Mouse (Mus musculus) forebrain, embryonic 12.5 days (tissue): Measurements from ENCODE around the gene Znrf1. TPM values are rescaled to one million over a fixed set of nuclear protein-coding genes. Genes with fewer than 3 reads are reported as not detected.

Experiments
- ATAC-seq: fragments of 200-750 bp; cut with Nextera tagmentation; 2 replicates; pipeline ENCODE4 v1.8.0; 2017; ENCODE audit warnings: moderate TSS enrichment; ENCODE audit not compliant: low FRiP score
- H3K27ac ChIP-seq: fragments of 300-500 bp; sonication (generic); 2 replicates; pipeline ENCODE4 v1.5.1; 2016; ENCODE audit warnings: mild to moderate bottlenecking
- H3K27me3 ChIP-seq: fragments of 300-500 bp; sonication (generic); 2 replicates; pipeline ENCODE4 v1.6.1; 2016; ENCODE audit warnings: mild to moderate bottlenecking
- H3K36me3 ChIP-seq: fragments of 300-500 bp; sonication (generic); replicated peaks from 2 replicates; pipeline ENCODE4 v1.6.1; 2016; ENCODE audit warnings: mild to moderate bottlenecking
- H3K4me1 ChIP-seq: fragments of 300-500 bp; sonication (generic); 2 replicates; pipeline ENCODE4 v1.6.1; 2016
- H3K4me2 ChIP-seq: fragments of 300-500 bp; sonication (generic); 2 replicates; pipeline ENCODE4 v1.6.1; 2016; ENCODE audit warnings: mild to moderate bottlenecking, moderate library complexity
- H3K4me3 ChIP-seq: fragments of 300-500 bp; sonication (generic); replicated peaks from 2 replicates; pipeline ENCODE4 v1.5.1; 2016; ENCODE audit warnings: mild to moderate bottlenecking
- H3K9ac ChIP-seq: fragments of 300-500 bp; sonication (generic); 2 replicates; pipeline ENCODE4 v1.6.1; 2016; ENCODE audit warnings: mild to moderate bottlenecking
- H3K9me3 ChIP-seq: fragments of 300-500 bp; sonication (generic); 2 replicates; pipeline ENCODE4 v1.6.1; 2016
- WGBS: fragments of 180-500 bp; shearing (Covaris S2); methylation state at CpG from one replicate; pipeline ENCODE4 v1.1.7; 2016; 5-methylcytosine and 5-hydroxymethylcytosine counted together
- polyA plus RNA-seq: library from polyadenylated mRNA; unstranded; fragments of >200 nt; fragmentation: Nextera tagmentation; extraction: Ambion mirVana; gene quantifications from 2 replicates; pipeline ENCODE4 v1.2.1, GENCODE M21; 2016

The Znrf1 gene
- polyA plus RNA-seq, 1 experiment from 2014 or later = 73.8 TPM

DNA sequence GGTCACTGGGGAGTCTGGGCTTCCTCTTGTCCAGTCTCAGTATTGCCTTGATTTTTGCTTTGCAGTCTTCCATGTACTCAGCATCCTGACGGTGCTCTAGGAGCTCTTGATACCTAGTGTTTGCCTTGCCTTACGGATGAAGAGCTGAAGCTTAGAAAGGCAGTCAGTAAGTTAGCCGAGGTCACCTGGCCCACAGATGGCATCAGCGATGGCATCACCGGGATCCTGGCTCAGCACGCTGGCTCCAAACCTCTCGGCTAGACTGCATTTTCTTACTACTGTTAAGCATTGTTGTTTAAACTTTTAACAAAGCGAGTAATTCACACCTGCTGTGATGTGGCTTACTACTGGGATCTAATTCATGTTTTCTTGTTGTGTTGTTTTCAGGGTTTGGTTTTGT is 22.5 kb upstream of the Znrf1 start:
- 78% methylated on average over 8 of the region's 8 CpGs for WGBS
- H3K9ac ChIP-seq = no peak overlapping the region
- no peak overlapping the region for H3K4me3 ChIP-seq
- H3K4me1 ChIP-seq = 0 out of 2 replicates have a peak, but pooled peaks cover 5% of the 10 kb centered on the region
- no peaks in the 10 kb centered on the region for H3K36me3 ChIP-seq
- ATAC-seq = no peak
- no peaks in the 10 kb centered on the region for H3K27me3 ChIP-seq
- no peak overlapping the region for H3K4me2 ChIP-seq
- H3K9me3 ChIP-seq = no peaks in the 10 kb centered on the region
- no peak overlapping the region for H3K27ac ChIP-seq

DNA sequence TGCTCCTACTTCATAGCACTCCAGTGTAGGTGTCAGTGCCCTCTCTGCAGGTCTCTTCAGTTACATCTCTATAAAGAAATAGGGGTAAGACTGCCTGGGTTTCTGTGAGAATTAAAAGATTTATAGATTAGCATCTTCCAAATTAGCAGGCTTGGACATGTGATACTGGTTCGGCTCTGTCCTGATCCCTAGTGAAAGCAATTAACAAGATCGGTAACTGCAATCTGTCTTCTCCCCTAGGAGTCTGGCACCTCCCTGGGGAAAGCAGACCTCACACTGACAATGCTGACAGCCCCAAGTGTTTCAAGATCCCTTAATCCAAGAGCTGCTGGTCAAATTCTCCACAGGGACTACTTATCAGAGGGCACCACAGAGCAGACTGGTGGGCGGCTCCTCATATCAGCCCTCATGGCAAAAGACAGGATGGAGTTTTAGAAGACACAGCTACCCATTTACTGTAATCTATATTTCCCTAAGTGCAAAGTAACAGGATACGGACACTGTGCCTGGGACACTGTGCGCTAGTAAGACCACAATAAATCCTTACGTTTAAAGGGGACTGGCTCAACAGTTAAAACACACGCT is 19.4 kb upstream of the Znrf1 start:
- H3K9me3 ChIP-seq = no peaks in the 10 kb centered on the region
- no peak overlapping the region for H3K4me3 ChIP-seq
- WGBS = 85% methylated on average over 7 of the region's 7 CpGs
- no peak for ATAC-seq
- no peaks in the 10 kb centered on the region for H3K27me3 ChIP-seq
- H3K36me3 ChIP-seq = no peaks in the 10 kb centered on the region
- peaks cover 14% of the 10 kb centered on the region for H3K4me1 ChIP-seq
- no peak overlapping the region for H3K9ac ChIP-seq
- no peak overlapping the region for H3K27ac ChIP-seq
- H3K4me2 ChIP-seq = no peak overlapping the region

DNA sequence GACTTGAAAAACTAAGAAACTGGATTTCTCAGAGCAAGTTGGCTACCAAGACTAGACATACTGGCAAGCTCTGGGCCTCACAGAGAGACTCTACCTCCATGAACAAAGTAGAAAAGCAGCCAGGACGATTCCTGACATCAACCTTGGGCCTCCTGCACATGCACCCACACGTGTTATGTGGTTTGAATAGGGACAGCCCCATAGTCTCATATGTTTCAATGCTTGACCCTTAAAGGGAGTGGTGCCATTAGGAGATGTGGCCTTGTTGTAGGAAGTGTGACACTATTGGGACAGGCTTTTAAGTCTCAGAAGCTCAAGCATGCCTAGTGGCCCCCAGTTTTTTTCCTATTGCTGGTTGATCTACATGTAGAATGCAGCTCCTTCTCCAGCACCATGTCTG is 18.4 kb upstream of the Znrf1 start:
- no peaks in the 10 kb centered on the region for H3K27me3 ChIP-seq
- no peaks in the 10 kb centered on the region for H3K36me3 ChIP-seq
- no peak overlapping the region for H3K4me3 ChIP-seq
- H3K9me3 ChIP-seq = no peaks in the 10 kb centered on the region
- no peak for ATAC-seq
- H3K4me1 ChIP-seq = peaks cover 14% of the 10 kb centered on the region
- no peak overlapping the region for H3K27ac ChIP-seq
- no peak overlapping the region for H3K9ac ChIP-seq
- 94% methylated on average over 2 of the region's 2 CpGs for WGBS
- no peak overlapping the region for H3K4me2 ChIP-seq

DNA sequence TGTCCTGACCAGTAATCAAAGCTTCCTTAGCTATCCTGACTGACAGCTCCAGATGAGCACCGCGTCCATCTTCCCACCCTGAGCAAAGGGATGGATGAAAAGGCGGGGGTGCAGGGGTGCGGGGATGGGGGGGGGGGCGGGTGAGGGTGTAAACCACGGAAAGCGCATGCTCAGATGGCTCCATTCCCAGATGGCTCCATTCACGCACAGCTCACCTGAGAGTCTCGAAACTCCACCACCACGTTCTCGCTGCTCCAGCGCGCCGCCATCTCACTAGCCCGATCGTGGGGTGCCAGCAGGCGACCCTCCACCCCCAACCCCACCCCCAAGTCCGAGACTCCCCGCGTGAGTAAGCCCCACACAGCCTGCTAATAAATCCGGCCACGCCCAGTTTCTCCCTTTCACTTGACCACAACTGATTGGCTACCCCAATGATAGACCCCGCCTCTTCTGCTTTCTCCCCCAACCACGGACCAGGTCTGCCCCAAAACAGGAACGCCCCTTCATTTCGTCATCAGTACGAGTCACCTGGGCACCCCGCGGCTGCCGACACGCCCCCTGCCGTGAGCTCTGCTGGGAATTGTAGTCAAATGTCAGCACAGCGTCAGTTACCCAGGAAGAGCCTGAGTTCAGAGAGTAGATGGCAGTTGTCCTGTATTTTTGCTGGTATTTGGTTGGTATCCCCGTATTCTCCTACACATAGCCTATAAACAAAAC is 14.0 kb upstream of the Znrf1 start, which contains the start of gene Wdr59:
Gene Wdr59 (minus strand): TSS at position 380 of the 717 bp plus-strand sequence.
- Histone ChIP-seq H3K4me3 (peak within 1 kb of the TSS; percentile 61), H3K27me3 (no peaks in the 10 kb centered on the region), H3K4me1 (peaks cover 11% of the 10 kb centered on the region), H3K36me3 (no peaks in the 10 kb centered on the region), H3K9ac (peak within 1 kb of the TSS; percentile 44), H3K27ac (no peak within 1 kb of the TSS), H3K9me3 (no peaks in the 10 kb centered on the region), H3K4me2 (peak within 1 kb of the TSS; percentile 73)
- under 1% methylated on average over 34 of the region's 34 CpGs for WGBS
- peak; percentile 99 for ATAC-seq

DNA sequence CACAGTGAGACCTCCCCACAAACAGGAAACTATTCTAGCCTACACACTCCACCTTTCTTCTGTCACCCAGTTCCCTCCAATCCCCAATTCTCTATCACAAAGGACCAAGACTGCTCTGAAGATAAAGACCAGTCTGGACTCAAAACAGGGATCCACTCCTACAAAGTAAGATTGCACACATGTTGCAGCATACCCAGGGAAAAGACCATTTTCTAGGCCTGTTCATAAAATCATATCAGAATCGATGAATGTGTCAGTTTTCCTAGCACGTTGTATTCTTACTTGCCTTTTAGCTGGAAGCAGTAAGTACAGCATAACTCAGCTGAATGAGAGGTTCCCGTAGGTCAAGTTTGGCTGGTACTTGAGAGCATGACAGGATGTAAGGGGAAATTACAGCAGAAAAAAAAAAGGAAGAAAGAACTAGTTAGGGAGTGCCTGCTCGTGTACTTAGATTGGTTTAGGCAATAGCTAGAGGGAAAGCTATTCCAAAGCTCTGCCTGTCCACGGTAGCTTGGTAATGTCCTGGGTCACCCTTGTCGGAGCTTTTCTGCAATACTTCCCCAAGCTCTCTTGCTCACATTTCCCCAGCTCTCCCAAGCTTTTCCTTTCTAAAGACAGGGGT is 9.4 kb upstream of the Znrf1 start:
- Histone ChIP-seq H3K4me3 (no peak overlapping the region), H3K4me2 (no peak overlapping the region), H3K9me3 (no peaks in the 10 kb centered on the region), H3K9ac (no peak overlapping the region), H3K36me3 (no peaks in the 10 kb centered on the region), H3K27me3 (no peaks in the 10 kb centered on the region), H3K27ac (no peak overlapping the region), H3K4me1 (peaks cover under 1% of the 10 kb centered on the region)
- no peak for ATAC-seq
- 83% methylated on average over 6 of the region's 6 CpGs for WGBS

DNA sequence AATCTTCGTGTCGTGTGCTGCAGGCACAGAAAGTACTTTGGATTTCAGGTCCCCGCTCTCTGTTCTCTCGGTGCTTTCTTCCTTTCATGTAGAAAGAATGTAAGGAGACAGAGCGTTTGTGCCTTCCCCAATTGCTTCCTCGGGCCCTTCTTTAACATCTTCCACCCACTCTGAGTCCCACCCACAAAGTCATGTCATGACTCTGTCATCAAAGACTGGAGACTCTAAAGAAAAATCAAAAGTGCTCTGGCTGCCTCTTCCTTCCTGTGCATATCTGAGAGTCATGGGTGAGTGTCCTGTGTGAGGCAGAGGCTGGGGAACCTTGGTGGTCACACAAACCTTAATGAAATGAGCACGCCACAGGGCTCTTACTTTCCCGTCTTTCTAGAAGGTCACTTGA is 8.7 kb upstream of the Znrf1 start:
- WGBS = 79% methylated on average over 8 of the region's 8 CpGs
- no peaks in the 10 kb centered on the region for H3K4me1 ChIP-seq
- H3K4me2 ChIP-seq = no peak overlapping the region
- no peaks in the 10 kb centered on the region for H3K9me3 ChIP-seq
- no peaks in the 10 kb centered on the region for H3K27me3 ChIP-seq
- no peak overlapping the region for H3K9ac ChIP-seq
- no peak for ATAC-seq
- no peak overlapping the region for H3K4me3 ChIP-seq
- H3K36me3 ChIP-seq = no peaks in the 10 kb centered on the region
- no peak overlapping the region for H3K27ac ChIP-seq

DNA sequence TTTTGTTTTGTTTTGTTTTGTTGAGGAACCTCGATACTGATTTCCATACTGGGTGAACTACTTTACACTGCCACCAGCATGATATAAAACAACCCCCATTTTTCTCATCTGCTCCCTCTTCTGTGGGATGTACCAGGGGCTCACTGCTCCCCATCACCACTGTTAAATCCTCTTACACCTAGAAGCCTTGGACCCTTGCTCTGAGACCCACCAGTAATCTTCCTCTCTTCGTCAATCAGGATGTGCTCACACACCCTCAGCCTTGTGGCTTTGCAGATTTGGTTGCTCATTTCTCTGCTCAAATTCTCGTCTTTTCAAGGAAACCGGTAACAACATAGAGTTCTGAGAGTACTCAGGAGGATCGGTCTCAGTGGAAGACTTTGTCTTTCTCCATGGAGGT is 7.8 kb upstream of the Znrf1 start:
- Histone ChIP-seq H3K9ac (no peak overlapping the region), H3K4me1 (no peaks in the 10 kb centered on the region), H3K9me3 (no peaks in the 10 kb centered on the region), H3K27ac (no peak overlapping the region), H3K27me3 (no peaks in the 10 kb centered on the region), H3K36me3 (no peaks in the 10 kb centered on the region), H3K4me2 (no peak overlapping the region), H3K4me3 (no peak overlapping the region)
- WGBS = 70% methylated on average over 5 of the region's 5 CpGs
- no peak for ATAC-seq

DNA sequence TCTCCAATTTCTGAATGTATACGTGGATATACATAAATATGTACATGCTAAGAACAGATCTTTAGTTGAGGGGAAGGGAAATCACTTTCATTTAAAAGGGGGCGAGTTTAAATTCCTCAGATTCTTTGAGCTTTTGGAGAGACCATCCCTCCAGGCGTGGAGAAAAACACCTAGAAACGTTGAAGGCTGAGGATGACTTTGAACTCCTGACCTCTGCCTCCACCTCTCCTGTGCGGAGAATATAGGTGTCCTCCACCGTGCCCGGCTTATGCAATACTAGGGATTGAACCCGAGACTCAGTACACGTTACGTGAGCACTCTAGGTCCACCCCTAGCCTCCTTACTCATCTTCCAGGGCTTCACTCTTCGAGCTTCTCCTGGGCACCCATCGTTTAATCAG is 4.7 kb upstream of the Znrf1 start:
- H3K9ac ChIP-seq = no peak overlapping the region
- no peaks in the 10 kb centered on the region for H3K27me3 ChIP-seq
- no peaks in the 10 kb centered on the region for H3K36me3 ChIP-seq
- ATAC-seq = no peak
- no peak overlapping the region for H3K27ac ChIP-seq
- 75% methylated on average over 12 of the region's 12 CpGs for WGBS
- H3K4me1 ChIP-seq = no peaks in the 10 kb centered on the region
- no peaks in the 10 kb centered on the region for H3K9me3 ChIP-seq
- no peak overlapping the region for H3K4me2 ChIP-seq
- no peak overlapping the region for H3K4me3 ChIP-seq

DNA sequence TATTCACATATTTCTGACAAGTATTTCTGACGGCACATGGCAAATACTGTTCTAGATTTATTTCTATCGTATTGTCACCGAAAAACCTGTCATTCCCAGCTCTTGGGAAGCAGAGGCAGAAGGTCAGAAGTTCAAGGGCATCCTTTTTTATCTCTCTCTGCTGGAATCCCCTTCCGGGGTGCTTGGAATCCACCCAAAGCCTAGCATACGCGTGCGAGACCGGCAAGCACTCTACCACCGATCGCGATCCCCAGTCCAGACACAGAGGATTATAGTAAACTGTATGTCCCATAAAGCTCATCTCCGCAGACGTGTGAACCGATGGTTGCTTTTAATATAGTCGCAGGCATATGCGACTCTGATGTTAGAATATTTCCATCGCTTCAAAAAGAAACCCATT is 4.3 kb upstream of the Znrf1 start:
- 91% methylated on average over 17 of the region's 17 CpGs for WGBS
- no peak overlapping the region for H3K9ac ChIP-seq
- ATAC-seq = no peak
- no peak overlapping the region for H3K4me2 ChIP-seq
- H3K9me3 ChIP-seq = no peaks in the 10 kb centered on the region
- H3K4me3 ChIP-seq = no peak overlapping the region
- no peaks in the 10 kb centered on the region for H3K4me1 ChIP-seq
- no peaks in the 10 kb centered on the region for H3K36me3 ChIP-seq
- no peaks in the 10 kb centered on the region for H3K27me3 ChIP-seq
- H3K27ac ChIP-seq = no peak overlapping the region

DNA sequence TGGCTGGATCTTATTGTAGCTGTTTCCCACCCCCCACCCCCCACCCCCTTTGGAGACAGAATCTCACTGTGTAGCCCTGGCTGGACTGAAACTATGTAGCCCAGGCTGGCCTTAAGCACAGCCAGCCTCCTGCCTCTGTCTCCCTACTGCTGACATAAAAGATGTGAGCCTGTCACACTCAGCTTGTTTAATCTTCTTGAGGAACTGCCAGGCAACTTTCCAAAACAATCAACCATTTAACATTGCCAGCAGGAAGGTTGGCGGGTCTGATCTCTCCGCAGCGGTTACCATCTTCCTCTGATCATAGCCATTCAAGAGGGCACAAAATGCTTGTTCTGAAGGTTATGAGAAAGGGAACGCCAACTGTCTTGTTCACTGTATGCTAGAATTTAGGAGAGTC is 2.4 kb upstream of the Znrf1 start:
- ATAC-seq = no peak
- H3K4me1 ChIP-seq = peaks cover 9% of the 10 kb centered on the region
- WGBS = 71% methylated on average over 4 of the region's 4 CpGs

DNA sequence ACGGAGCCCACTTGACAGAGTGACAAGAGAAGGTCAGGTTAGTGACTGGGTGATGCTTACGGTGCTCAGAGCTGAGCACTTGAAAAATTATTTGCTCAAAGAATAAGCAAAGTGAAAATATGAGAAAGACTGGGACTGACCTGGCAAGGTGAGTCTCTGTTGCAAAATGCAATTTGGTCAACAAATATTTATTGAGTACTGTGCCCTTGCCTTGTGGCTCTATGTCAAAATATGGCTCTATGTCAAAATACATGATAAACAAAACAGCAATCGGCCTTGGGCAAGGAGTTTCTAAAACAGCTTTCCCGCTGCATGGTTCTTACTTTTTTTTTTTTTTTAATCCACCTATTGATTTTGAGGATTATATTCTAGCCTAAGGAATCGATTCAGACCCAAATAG is 406 bp upstream of the Znrf1 start:
- H3K4me1 ChIP-seq = peaks cover 29% of the 10 kb centered on the region
- peak overlapping the region; percentile 95; the same call in 1 of the 2 replicates for H3K4me3 ChIP-seq
- H3K27ac ChIP-seq = no peak overlapping the region
- H3K9me3 ChIP-seq = no peaks in the 10 kb centered on the region
- peak overlapping the region; percentile 86 for H3K4me2 ChIP-seq
- WGBS = 41% methylated on average over 5 of the region's 5 CpGs
- no peaks in the 10 kb centered on the region for H3K36me3 ChIP-seq
- ATAC-seq = no peak
- H3K27me3 ChIP-seq = no peaks in the 10 kb centered on the region
- no peak overlapping the region for H3K9ac ChIP-seq

More for the DNA sequence above, 2.4 kb upstream of the Znrf1 start:
- no peaks in the 10 kb centered on the region for H3K27me3 ChIP-seq
- no peaks in the 10 kb centered on the region for H3K36me3 ChIP-seq
- H3K4me3 ChIP-seq = no peak overlapping the region
- H3K4me2 ChIP-seq = no peak overlapping the region
- H3K27ac ChIP-seq = no peak overlapping the region
- no peaks in the 10 kb centered on the region for H3K9me3 ChIP-seq
- H3K9ac ChIP-seq = no peak overlapping the region

DNA sequence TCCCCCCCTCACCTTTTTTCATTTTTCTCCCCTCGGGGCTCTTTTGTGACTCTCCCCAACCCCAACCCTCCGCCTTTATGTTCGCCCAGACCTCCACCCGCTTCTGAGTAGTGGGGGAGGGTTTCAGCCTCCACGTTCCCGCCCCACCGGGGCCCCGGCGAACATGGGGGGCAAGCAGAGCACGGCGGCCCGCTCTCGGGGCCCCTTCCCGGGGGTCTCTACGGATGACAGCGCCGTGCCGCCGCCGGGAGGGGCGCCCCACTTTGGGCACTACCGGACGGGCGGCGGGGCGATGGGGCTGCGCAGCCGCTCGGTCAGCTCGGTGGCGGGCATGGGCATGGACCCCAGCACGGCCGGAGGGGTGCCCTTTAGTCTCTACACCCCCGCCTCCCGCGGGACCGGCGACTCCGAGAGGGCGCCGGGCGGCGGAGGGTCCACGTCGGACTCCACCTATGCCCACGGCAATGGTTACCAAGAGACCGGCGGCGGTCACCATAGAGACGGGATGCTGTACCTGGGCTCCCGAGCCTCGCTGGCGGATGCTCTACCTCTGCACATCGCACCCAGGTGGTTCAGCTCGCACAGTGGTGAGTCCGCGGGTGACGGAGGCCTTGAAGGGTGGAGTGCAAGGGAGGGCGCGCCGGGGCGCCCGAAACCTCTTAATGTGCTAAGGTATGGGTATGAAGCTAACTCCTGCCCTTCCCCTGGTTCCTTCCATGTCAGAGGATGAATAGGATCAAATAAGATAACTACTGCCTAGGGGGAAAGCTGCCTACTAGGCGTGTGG is 1.3 kb downstream of the Znrf1 start:
- peak overlapping the region; percentile 95 for H3K4me3 ChIP-seq
- H3K36me3 ChIP-seq = 0 out of 2 replicates have a peak, but pooled peaks cover 3% of the 10 kb centered on the region
- peak overlapping the region; percentile 96 for H3K9ac ChIP-seq
- H3K4me1 ChIP-seq = peaks cover 39% of the 10 kb centered on the region
- peak overlapping the region; percentile 96 for H3K27ac ChIP-seq
- ATAC-seq = peak; percentile 57
- peak overlapping the region; percentile 86 for H3K4me2 ChIP-seq
- no peaks in the 10 kb centered on the region for H3K27me3 ChIP-seq
- no peaks in the 10 kb centered on the region for H3K9me3 ChIP-seq
- under 1% methylated on average over 58 of the region's 64 CpGs for WGBS
